Mouse (Mus musculus): ENCODE measurements around the gene Acsf3. TPM values are rescaled to one million over a fixed set of nuclear protein-coding genes. Genes with fewer than 3 reads are reported as not detected.
A peak's percentile ranks its signal among the peaks of the same experiment; 100 is the strongest.

Gene Acsf3
- polyA plus RNA-seq, 1 experiment from 2014 or later: 18.7 TPM

DNA sequence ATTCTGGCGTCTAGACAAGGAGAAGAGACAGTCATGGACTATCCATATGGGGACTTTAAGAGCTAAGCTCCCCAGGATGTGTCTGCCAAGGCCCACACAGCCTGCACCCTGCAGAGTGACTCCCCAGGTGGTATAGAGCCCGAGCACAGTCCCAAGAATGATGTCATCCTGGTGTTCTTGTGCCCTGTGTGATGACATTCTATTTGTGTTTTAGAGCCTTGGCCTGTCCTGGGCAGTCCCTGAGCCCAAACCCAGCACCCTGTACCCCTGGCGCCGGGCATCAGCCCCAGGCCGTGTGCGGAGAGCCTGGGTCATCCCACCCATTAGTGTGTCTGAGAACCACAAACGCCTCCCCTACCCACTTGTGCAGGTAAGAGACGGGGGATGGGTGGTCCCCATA is 81.0 kb downstream of the Acsf3 start:
- no peak overlapping the region for H3K9ac ChIP-seq
- H3K36me3 ChIP-seq: no peaks in the 10 kb centered on the region
- no peak overlapping the region for H3K4me3 ChIP-seq
- H3K4me1 ChIP-seq: peaks cover 13% of the 10 kb centered on the region
- H3K27me3 ChIP-seq: no peaks in the 10 kb centered on the region
- no peak for ATAC-seq (ENCODE audit: insufficient number of reproducible peaks, insufficient read depth, low FRiP score, low TSS enrichment)
- no peak overlapping the region for H3K27ac ChIP-seq
- no peaks in the 10 kb centered on the region for H3K9me3 ChIP-seq
- 81% methylated on average over 8 of the region's 8 CpGs for WGBS
- no peak overlapping the region for H3K4me2 ChIP-seq (replicated peaks)

GRCm38 (mm10) chr8:122859843-122860242 is 84.6 kb downstream of the Acsf3 start:
- Histone ChIP-seq H3K9me3 (peaks cover 6% of the 10 kb centered on the region), H3K36me3 (no peaks in the 10 kb centered on the region), H3K4me2 (replicated peaks) (no peak overlapping the region), H3K9ac (no peak overlapping the region), H3K4me1 (no peaks in the 10 kb centered on the region), H3K4me3 (no peak overlapping the region), H3K27me3 (peaks cover 4% of the 10 kb centered on the region; the same call in 1 of the 2 replicates), H3K27ac (no peak overlapping the region)
- ATAC-seq (ENCODE audit: insufficient number of reproducible peaks, insufficient read depth, low FRiP score, low TSS enrichment): no peak
- 66% methylated on average over 13 of the region's 13 CpGs for WGBS

DNA sequence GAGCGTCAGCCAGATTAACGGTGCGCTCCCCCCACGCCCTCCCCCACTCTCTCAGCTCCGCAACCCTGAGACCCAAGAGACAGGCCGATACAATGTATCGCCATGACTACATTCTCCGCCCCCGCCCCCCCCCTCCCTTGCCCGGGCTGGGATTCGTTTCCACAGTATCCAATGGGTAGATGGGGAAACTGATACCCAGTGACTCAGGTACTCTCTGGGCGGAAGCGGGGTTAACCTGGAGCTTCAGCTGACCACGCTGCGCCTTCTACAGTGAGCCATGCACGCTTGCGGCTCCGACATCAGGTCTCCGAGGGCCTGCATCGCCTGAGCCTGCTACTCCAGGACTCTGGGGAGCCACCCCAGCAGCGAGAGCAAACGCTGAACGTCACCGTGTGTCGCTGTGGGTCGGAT is 89.4 kb downstream of the Acsf3 start:
- H3K4me3 ChIP-seq: peak overlapping the region; percentile 28
- peak overlapping the region; percentile 53 for H3K4me2 ChIP-seq (replicated peaks)
- H3K36me3 ChIP-seq: no peaks in the 10 kb centered on the region; the same call in 1 of the 2 replicates
- WGBS: 55% methylated on average over 26 of the region's 26 CpGs
- no peak for ATAC-seq (ENCODE audit: insufficient number of reproducible peaks, insufficient read depth, low FRiP score, low TSS enrichment)
- H3K9me3 ChIP-seq: peaks cover 21% of the 10 kb centered on the region
- H3K27me3 ChIP-seq: peaks cover 4% of the 10 kb centered on the region; the same call in 1 of the 2 replicates
- H3K4me1 ChIP-seq: no peaks in the 10 kb centered on the region
- H3K27ac ChIP-seq: no peak overlapping the region
- H3K9ac ChIP-seq: peak overlapping the region; percentile 24; the same call in 1 of the 2 replicates

- Histone ChIP-seq H3K27me3 (peaks cover 4% of the 10 kb centered on the region; the same call in 1 of the 2 replicates), H3K9me3 (peaks cover 21% of the 10 kb centered on the region), H3K4me1 (peaks cover 3% of the 10 kb centered on the region; the same call in 1 of the 2 replicates), H3K9ac (no peak overlapping the region), H3K4me2 (replicated peaks) (peak overlapping the region; percentile 53), H3K4me3 (peak overlapping the region; percentile 28), H3K27ac (no peak overlapping the region), H3K36me3 (no peaks in the 10 kb centered on the region; the same call in 1 of the 2 replicates)
- 62% methylated on average over 10 of the region's 10 CpGs for WGBS
- ATAC-seq (ENCODE audit: insufficient number of reproducible peaks, insufficient read depth, low FRiP score, low TSS enrichment): no peak
Measured at GRCm38 (mm10) chr8:122865441-122865840, 90.2 kb downstream of the Acsf3 start.

DNA sequence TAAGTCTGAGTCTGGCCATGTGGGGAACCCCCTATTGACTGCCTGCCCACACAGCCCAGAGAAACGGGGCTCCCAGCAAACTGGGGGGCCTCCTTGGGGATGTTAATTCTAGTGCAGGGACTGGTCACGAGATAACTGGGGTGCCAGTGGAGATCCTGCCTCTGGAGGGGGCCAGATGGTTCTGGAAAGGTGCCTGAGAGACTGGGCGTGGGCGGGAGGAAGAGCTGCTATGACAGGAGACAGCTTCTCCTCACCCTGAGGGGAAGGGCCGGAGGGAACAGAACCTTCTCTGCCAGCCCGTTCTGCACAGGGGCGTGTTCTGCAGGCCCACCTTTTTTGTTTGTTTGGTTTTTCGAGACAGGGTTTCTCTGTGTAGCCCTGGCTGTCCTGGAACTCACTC is 90.9 kb downstream of the Acsf3 start:
- Histone ChIP-seq H3K4me2 (replicated peaks) (no peak overlapping the region), H3K4me1 (peaks cover 5% of the 10 kb centered on the region; the same call in 1 of the 2 replicates), H3K4me3 (no peak overlapping the region), H3K9me3 (peaks cover 21% of the 10 kb centered on the region), H3K27ac (no peak overlapping the region), H3K36me3 (no peaks in the 10 kb centered on the region; the same call in 1 of the 2 replicates), H3K9ac (no peak overlapping the region), H3K27me3 (peaks cover 4% of the 10 kb centered on the region; the same call in 1 of the 2 replicates)
- no peak for ATAC-seq (ENCODE audit: insufficient number of reproducible peaks, insufficient read depth, low FRiP score, low TSS enrichment)
- 85% methylated on average over 8 of the region's 8 CpGs for WGBS

Other genes starting within 250 kb of the Acsf3 start
- gene Piezo1, start 224.2 kb upstream of the Acsf3 start, polyA plus RNA-seq (2016; fragmentation: Nextera tagmentation; extraction: Ambion mirVana): 11.6 and 16.7 TPM in 2 replicates
- gene Cdt1, start 207.5 kb upstream of the Acsf3 start, polyA plus RNA-seq (2016; fragmentation: Nextera tagmentation; extraction: Ambion mirVana): 41.2 and 41.6 TPM in 2 replicates
- 289 and 298 TPM in 2 replicates for gene Aprt, start 198.6 kb upstream of the Acsf3 start, polyA plus RNA-seq (2016; fragmentation: Nextera tagmentation; extraction: Ambion mirVana)
- 7.1 and 7.4 TPM in 2 replicates for gene Galns, start 164.0 kb upstream of the Acsf3 start, polyA plus RNA-seq (2016; fragmentation: Nextera tagmentation; extraction: Ambion mirVana)
- gene Trappc2l, start 163.8 kb upstream of the Acsf3 start, polyA plus RNA-seq (2016; fragmentation: Nextera tagmentation; extraction: Ambion mirVana): 46.3 and 56.3 TPM in 2 replicates
- not detected in 2 replicates for gene Pabpn1l, start 152.7 kb upstream of the Acsf3 start, polyA plus RNA-seq (2016; fragmentation: Nextera tagmentation; extraction: Ambion mirVana)
- gene Cbfa2t3, start 76.4 kb upstream of the Acsf3 start, polyA plus RNA-seq (2016; fragmentation: Nextera tagmentation; extraction: Ambion mirVana): 3.9 and 4.4 TPM in 2 replicates
- gene Cdh15, start 72.5 kb downstream of the Acsf3 start, polyA plus RNA-seq (2016; fragmentation: Nextera tagmentation; extraction: Ambion mirVana): 11.3 and 11.7 TPM in 2 replicates

Data from embryonic facial prominence, embryonic 12.5 days (tissue).